Comparison of ENCODE assay signal across 18 mouse cellular contexts in the genomic region with DNA sequence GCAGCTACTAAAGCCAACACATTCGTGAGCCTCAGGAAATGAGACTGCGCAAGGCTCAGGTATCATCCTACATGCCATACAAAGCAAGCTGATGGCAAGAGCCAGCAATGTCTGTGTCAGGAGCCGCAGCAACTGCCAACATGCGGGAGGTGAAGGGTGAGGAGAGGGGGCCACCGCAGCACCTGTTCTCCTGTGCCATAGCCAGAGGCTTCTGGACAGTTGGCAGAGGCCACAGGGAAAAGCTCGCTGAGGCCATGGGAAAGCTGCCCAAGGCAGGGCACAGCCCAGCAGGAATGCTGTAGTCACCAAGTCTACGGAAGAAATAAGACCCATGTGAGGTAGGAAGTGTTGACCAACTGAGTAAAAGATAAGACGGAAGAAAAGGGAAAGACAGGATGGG.
DNase-seq lines count a peak whose midpoint lies in the region; ATAC-seq and TF ChIP-seq lines count a peak whose summit lies in the region.
"Had no signal": no experiment of that assay in that cellular context is flagged by ENCODE, and none has a peak within 500 bp of the region (broad histone marks: within the 10 kb centered on the region; RNA-seq: fewer than 3 reads in every experiment).

No protein-coding gene starts in this region.

- TF ChIP-seq CTCF in cerebellum, adult 2 months (IDR thresholded peaks at IDR 0.05; ENCODE audit: borderline replicate concordance, insufficient read depth, low read depth, low read length) = no peak

- H3K4me2 ChIP-seq in forebrain, embryonic 12.5 days = no peak overlapping the region
- H3K4me2 ChIP-seq: hindbrain, embryonic 15.5 days; limb, embryonic 15.5 days; neural tube, embryonic 13.5 days had no signal

- 9% methylated on average over 8 of the region's 8 CpGs for WGBS in cerebellum, adult 2 months
- 91% methylated on average over 8 of the region's 8 CpGs for WGBS in forebrain, embryonic 12.5 days

- no peaks in the 10 kb centered on the region for H3K36me3 ChIP-seq in forebrain, embryonic 12.5 days (replicated peaks)
- H3K36me3 ChIP-seq: hindbrain, embryonic 15.5 days; limb, embryonic 15.5 days; neural tube, embryonic 13.5 days had no signal

- H3K9me3 ChIP-seq in forebrain, embryonic 12.5 days = no peaks in the 10 kb centered on the region
- H3K9me3 ChIP-seq: hindbrain, embryonic 15.5 days; limb, embryonic 15.5 days; neural tube, embryonic 13.5 days had no signal

- peak; percentile 73 for DNase-seq in left cerebral cortex, postnatal 4 days
- DNase-seq in left cerebral cortex, adult 11 months (ENCODE audit: low spot score) = no peak
- DNase-seq in cerebellum, adult 2 months = peak; percentile 93 to 98
- DNase-seq in gastrocnemius, adult 18-20 months (ENCODE audit: low spot score) = peak; percentile 91
- peak; percentile 93 for DNase-seq in skeletal muscle tissue, adult 2 months (ENCODE audit: low read depth, low spot score)
- no peak for DNase-seq in T-cell, adult 2 months (ENCODE audit: low spot score)
- DNase-seq: B cell, adult 2 months; heart, postnatal 10 days; kidney, postnatal 14 days; layer of hippocampus, adult 9-11 months; lung, postnatal 14 days; thymus, postnatal 36 days had no signal

- no peaks in the 10 kb centered on the region for H3K27me3 ChIP-seq in cerebellum, adult 2 months (ENCODE audit: control insufficient read depth, insufficient read depth, low read length)
- no peaks in the 10 kb centered on the region for H3K27me3 ChIP-seq in forebrain, embryonic 12.5 days
- H3K27me3 ChIP-seq: hindbrain, embryonic 15.5 days; neural tube, embryonic 13.5 days had no signal

- no peak for TF ChIP-seq POLR2A in cerebellum, adult 2 months (IDR thresholded peaks at IDR 0.05; ENCODE audit: borderline replicate concordance, insufficient read depth, low read length)

- H3K4me1 ChIP-seq in cerebellum, adult 2 months (ENCODE audit: control insufficient read depth, insufficient read depth, low read length) = peaks cover 6% of the 10 kb centered on the region
- no peaks in the 10 kb centered on the region for H3K4me1 ChIP-seq in forebrain, embryonic 12.5 days
- H3K4me1 ChIP-seq: hindbrain, embryonic 15.5 days; neural tube, embryonic 13.5 days had no signal

- H3K9ac ChIP-seq in forebrain, embryonic 12.5 days = no peak overlapping the region
- H3K9ac ChIP-seq: hindbrain, embryonic 15.5 days; limb, embryonic 15.5 days; neural tube, embryonic 13.5 days had no signal

- intact Hi-C loops in left cerebral cortex, postnatal 4 days (cut with DNase I) = no loop called here

- H3K4me3 ChIP-seq in cerebellum, adult 2 months (replicated peaks; ENCODE audit: insufficient read depth, low read depth, low read length) = no peak overlapping the region
- H3K4me3 ChIP-seq in forebrain, embryonic 12.5 days (replicated peaks) = no peak overlapping the region
- H3K4me3 ChIP-seq: hindbrain, embryonic 15.5 days; limb, embryonic 15.5 days; neural tube, embryonic 13.5 days had no signal

- ATAC-seq in forebrain, embryonic 12.5 days (ENCODE audit: low FRiP score) = no peak
- ATAC-seq: activated CD4-positive, CD25-positive, alpha-beta regulatory T cell, adult 4 months; intestine, postnatal 0 days had no signal

- H3K27ac ChIP-seq in cerebellum, adult 2 months (ENCODE audit: insufficient read depth, low read length) = no peak overlapping the region
- no peak overlapping the region for H3K27ac ChIP-seq in forebrain, embryonic 12.5 days
- H3K27ac ChIP-seq: hindbrain, embryonic 15.5 days; limb, embryonic 15.5 days; neural tube, embryonic 13.5 days had no signal

Comparison
In these comparisons a context has a peak if more than half of its experiments do, and no peak if none do; other contexts are left out.
1. DNase-seq: peak in left cerebral cortex, postnatal 4 days (single experiment), cerebellum, adult 2 months (2 of 2), gastrocnemius, adult 18-20 months (single experiment) and skeletal muscle tissue, adult 2 months (single experiment); none in left cerebral cortex, adult 11 months (single experiment) and T-cell, adult 2 months (single experiment).